ENCODE assay signal across 19 mouse cellular contexts in genomic region chr4:150629266-150629665, GRCm38 (mm10). TPM values are rescaled to one million over a fixed set of nuclear protein-coding genes. Genes with fewer than 3 reads are reported as not detected.
DNase-seq lines count a peak whose midpoint lies in the region; ATAC-seq and TF ChIP-seq lines count a peak whose summit lies in the region.
"Had no signal": no experiment of that assay in that cellular context is flagged by ENCODE, and none has a peak within 500 bp of the region (broad histone marks: within the 10 kb centered on the region; RNA-seq: fewer than 3 reads in every experiment).

No protein-coding gene starts in this region.

- H3K4me3 ChIP-seq in kidney, embryonic 14.5 days (ENCODE audit: low read length) = no peak overlapping the region
- no peak overlapping the region for H3K4me3 ChIP-seq in lung, embryonic 14.5 days (ENCODE audit: low read depth, low read length)
- H3K4me3 ChIP-seq: embryonic facial prominence, embryonic 13.5 days; forebrain, embryonic 12.5 days; heart, embryonic 10.5 days; hindbrain, embryonic 10.5 days had no signal

- no peaks in the 10 kb centered on the region for H3K36me3 ChIP-seq in kidney, embryonic 14.5 days (ENCODE audit: control insufficient read depth, insufficient read depth, low read length)
- H3K36me3 ChIP-seq in lung, embryonic 14.5 days (ENCODE audit: insufficient read depth) = no peaks in the 10 kb centered on the region
- H3K36me3 ChIP-seq: embryonic facial prominence, embryonic 13.5 days; forebrain, embryonic 12.5 days; heart, embryonic 10.5 days; hindbrain, embryonic 10.5 days had no signal

- H3K4me1 ChIP-seq in kidney, embryonic 14.5 days (ENCODE audit: control insufficient read depth, insufficient read depth, low read length) = no peaks in the 10 kb centered on the region
- 0 out of 2 replicates have a peak, but pooled peaks cover 4% of the 10 kb centered on the region for H3K4me1 ChIP-seq in lung, embryonic 14.5 days (ENCODE audit: insufficient read depth)
- H3K4me1 ChIP-seq: embryonic facial prominence, embryonic 13.5 days; forebrain, embryonic 12.5 days had no signal

- H3K4me2 ChIP-seq in kidney, embryonic 14.5 days (replicated peaks; ENCODE audit: low read depth, low read length) = no peak overlapping the region
- H3K4me2 ChIP-seq in lung, embryonic 14.5 days = no peak overlapping the region
- H3K4me2 ChIP-seq: embryonic facial prominence, embryonic 13.5 days; forebrain, embryonic 12.5 days had no signal

- H3K9me3 ChIP-seq in kidney, embryonic 14.5 days (ENCODE audit: control insufficient read depth, low read length) = no peaks in the 10 kb centered on the region
- no peaks in the 10 kb centered on the region for H3K9me3 ChIP-seq in lung, embryonic 14.5 days (ENCODE audit: low read depth, low read length)
- H3K9me3 ChIP-seq: embryonic facial prominence, embryonic 13.5 days; forebrain, embryonic 12.5 days; heart, embryonic 10.5 days; hindbrain, embryonic 10.5 days had no signal

- H3K9ac ChIP-seq in kidney, embryonic 14.5 days (ENCODE audit: low read depth, low read length) = no peak overlapping the region
- H3K9ac ChIP-seq in lung, embryonic 14.5 days = no peak overlapping the region
- H3K9ac ChIP-seq: embryonic facial prominence, embryonic 13.5 days; forebrain, embryonic 12.5 days had no signal

- no peak for TF ChIP-seq CTCF in lung, embryonic 14.5 days (IDR thresholded peaks at IDR 0.05; ENCODE audit: low read depth)

- WGBS in kidney, embryonic 14.5 days = 54% methylated on average over 11 of the region's 11 CpGs
- WGBS in lung, embryonic 14.5 days = 42% methylated on average over 11 of the region's 11 CpGs

- no peak for ATAC-seq in kidney, embryonic 14.5 days (ENCODE audit: low FRiP score, low TSS enrichment)
- no peak for ATAC-seq in lung, embryonic 14.5 days (ENCODE audit: insufficient read depth)
- ATAC-seq: activated CD4-positive, CD25-positive, alpha-beta regulatory T cell, adult 4 months; forebrain, embryonic 16.5 days; Patski had no signal

- H3K27ac ChIP-seq in kidney, embryonic 14.5 days (ENCODE audit: low read depth, low read length) = no peak overlapping the region
- H3K27ac ChIP-seq in lung, embryonic 14.5 days (ENCODE audit: low read depth) = no peak overlapping the region
- H3K27ac ChIP-seq: embryonic facial prominence, embryonic 13.5 days; forebrain, embryonic 12.5 days; heart, embryonic 10.5 days; hindbrain, embryonic 10.5 days had no signal

- no peaks in the 10 kb centered on the region for H3K27me3 ChIP-seq in kidney, embryonic 14.5 days (ENCODE audit: control insufficient read depth, insufficient read depth, low read length)
- H3K27me3 ChIP-seq in lung, embryonic 14.5 days (ENCODE audit: insufficient read depth, low read length) = no peaks in the 10 kb centered on the region
- H3K27me3 ChIP-seq: embryonic facial prominence, embryonic 13.5 days; forebrain, embryonic 12.5 days; Patski had no signal

- DNase-seq in kidney, adult 18-20 months = peak; percentile 40
- DNase-seq in lung, embryonic 14.5 days = peak; percentile 74
- no peak for DNase-seq in lung, adult 18-20 months
- DNase-seq in kidney, postnatal 25 days = peak; percentile 67 to 73
- DNase-seq in kidney, postnatal 4 days = peak; percentile 66 to 81
- DNase-seq: adrenal gland, postnatal 14 days; cerebellum, adult 11-12 months; cerebellum, adult 9-10 months; gastrocnemius, postnatal 10 days; heart, adult 18-20 months; heart, postnatal 10 days had no signal

RNA-seq across cellular contexts. Expression of gene Slc45a1, which starts 22.7 kb away (rescaled TPM):
- not detected in 2 replicates for polyA plus RNA-seq in kidney, embryonic 14.5 days (2014; fragmentation: Nextera tagmentation; extraction: Ambion mirVana)
- polyA plus RNA-seq in lung, embryonic 14.5 days (2014; fragmentation: Nextera tagmentation; extraction: Ambion mirVana) = not detected in 2 replicates
- polyA plus RNA-seq: Patski had no signal

Comparison
In these comparisons a context has a peak if more than half of its experiments do, and no peak if none do; other contexts are left out.
1. DNase-seq: peak in kidney, adult 18-20 months (single experiment), lung, embryonic 14.5 days (single experiment), kidney, postnatal 25 days (2 of 2) and kidney, postnatal 4 days (2 of 2); none in lung, adult 18-20 months (0 of 2).